ENCODE assay signal across 14 mouse cellular contexts in the genomic region with DNA sequence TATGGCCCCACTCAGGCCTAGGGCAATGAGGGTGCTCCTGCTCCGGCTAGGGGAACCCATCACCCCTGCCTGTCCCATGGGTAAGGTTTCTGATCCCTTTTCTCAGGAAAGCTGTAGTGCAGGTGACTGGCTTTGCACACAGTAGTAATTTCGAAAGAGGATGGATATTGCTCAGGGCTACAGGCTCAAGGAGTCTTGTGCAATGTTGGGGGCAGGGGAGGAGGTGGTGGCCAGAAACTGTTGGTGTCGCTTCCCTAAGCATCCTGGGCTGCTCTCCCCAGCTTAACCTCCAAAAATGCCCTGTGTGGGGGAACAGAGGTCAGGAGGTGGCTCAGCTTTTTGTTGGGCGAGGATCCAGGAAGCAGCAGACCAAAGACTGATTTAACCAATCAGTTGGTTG. TPM values are rescaled to one million over a fixed set of nuclear protein-coding genes. Genes with fewer than 3 reads are reported as not detected.
DNase-seq lines count a peak whose midpoint lies in the region; ATAC-seq and TF ChIP-seq lines count a peak whose summit lies in the region.
"Had no signal": no experiment of that assay in that cellular context is flagged by ENCODE, and none has a peak within 500 bp of the region (broad histone marks: within the 10 kb centered on the region; RNA-seq: fewer than 3 reads in every experiment).

No protein-coding gene starts in this region.

- peak; percentile 46 for ATAC-seq in liver, embryonic 13.5 days (ENCODE audit: low read depth)
- ATAC-seq in forebrain, postnatal 0 days = no peak

- peak; percentile 34 for DNase-seq in lung, postnatal 25 days (ENCODE audit: low spot score)
- no peak for DNase-seq in lung, postnatal 10 days
- peak; percentile 37 to 49 for DNase-seq in adrenal gland, postnatal 36 days
- peak; percentile 11 for DNase-seq in liver, embryonic 13.5 days
- DNase-seq in forebrain, postnatal 0 days = no peak
- DNase-seq in cerebellum, adult 8-10 months = no peak
- DNase-seq in urinary bladder, postnatal 36 days (ENCODE audit: low spot score in 2 of 2) = no peak
- DNase-seq: gastrocnemius, postnatal 36 days; heart, postnatal 36 days; right cerebral cortex, postnatal 4 days; thymus, adult 2 months had no signal

- H3K4me2 ChIP-seq in liver, embryonic 13.5 days = no peak overlapping the region
- no peak overlapping the region for H3K4me2 ChIP-seq in forebrain, postnatal 0 days (ENCODE audit: low read depth)
- H3K4me2 ChIP-seq: neural tube, embryonic 13.5 days had no signal

- H3K4me1 ChIP-seq in liver, embryonic 13.5 days (replicated peaks) = peaks cover 24% of the 10 kb centered on the region
- peaks cover 6% of the 10 kb centered on the region for H3K4me1 ChIP-seq in small intestine, adult 2 months (ENCODE audit: control insufficient read depth, insufficient read depth, insufficient read length, low read length)
- H3K4me1 ChIP-seq in forebrain, postnatal 0 days (ENCODE audit: insufficient read depth) = no peaks in the 10 kb centered on the region
- H3K4me1 ChIP-seq: neural tube, embryonic 13.5 days had no signal

- no peak overlapping the region for H3K4me3 ChIP-seq in liver, embryonic 13.5 days (replicated peaks)
- no peak overlapping the region for H3K4me3 ChIP-seq in small intestine, adult 2 months (ENCODE audit: low read depth, low read length)
- H3K4me3 ChIP-seq in forebrain, postnatal 0 days (ENCODE audit: low read depth, low read length) = no peak overlapping the region
- H3K4me3 ChIP-seq: neural tube, embryonic 13.5 days had no signal

- no peak for TF ChIP-seq CTCF in small intestine, adult 2 months (IDR thresholded peaks at IDR 0.05; ENCODE audit: extremely low read depth, insufficient read length, insufficient replicate concordance, low read depth, low read length)
- no peak for TF ChIP-seq CTCF in forebrain, postnatal 0 days (IDR thresholded peaks at IDR 0.05; ENCODE audit: low read depth)

- 37% methylated on average over 4 of the region's 4 CpGs for WGBS in liver, embryonic 13.5 days (ENCODE audit: insufficient replicate concordance)
- WGBS in small intestine, adult 2 months = 62% methylated on average over 4 of the region's 4 CpGs
- WGBS in forebrain, postnatal 0 days = 80% methylated on average over 4 of the region's 4 CpGs

- no peaks in the 10 kb centered on the region for H3K9me3 ChIP-seq in liver, embryonic 13.5 days (replicated peaks)
- H3K9me3 ChIP-seq in forebrain, postnatal 0 days (ENCODE audit: low read length) = no peaks in the 10 kb centered on the region
- H3K9me3 ChIP-seq: neural tube, embryonic 13.5 days had no signal

- no peak overlapping the region for H3K9ac ChIP-seq in liver, embryonic 13.5 days
- H3K9ac ChIP-seq in forebrain, postnatal 0 days = no peak overlapping the region
- H3K9ac ChIP-seq: neural tube, embryonic 13.5 days had no signal

- H3K27me3 ChIP-seq in liver, embryonic 13.5 days = no peaks in the 10 kb centered on the region
- no peaks in the 10 kb centered on the region for H3K27me3 ChIP-seq in small intestine, adult 2 months (ENCODE audit: control insufficient read depth, insufficient read depth, low read length)
- no peaks in the 10 kb centered on the region for H3K27me3 ChIP-seq in forebrain, postnatal 0 days (ENCODE audit: insufficient read depth, low read length)
- H3K27me3 ChIP-seq: neural tube, embryonic 13.5 days had no signal

- H3K27ac ChIP-seq in liver, embryonic 13.5 days = no peak overlapping the region
- peak overlapping the region; percentile 24 for H3K27ac ChIP-seq in small intestine, adult 2 months (ENCODE audit: insufficient read depth, low read depth, low read length)
- H3K27ac ChIP-seq in forebrain, postnatal 0 days (ENCODE audit: low read depth, low read length) = no peak overlapping the region
- H3K27ac ChIP-seq: kidney, postnatal 0 days; neural tube, embryonic 13.5 days had no signal

- no peaks in the 10 kb centered on the region for H3K36me3 ChIP-seq in liver, embryonic 13.5 days
- H3K36me3 ChIP-seq in small intestine, adult 2 months (ENCODE audit: control insufficient read depth, insufficient read depth, low read length) = no peaks in the 10 kb centered on the region
- no peaks in the 10 kb centered on the region for H3K36me3 ChIP-seq in forebrain, postnatal 0 days (ENCODE audit: insufficient read depth)
- H3K36me3 ChIP-seq: neural tube, embryonic 13.5 days had no signal

- no peak for TF ChIP-seq POLR2A in small intestine, adult 2 months (IDR thresholded peaks at IDR 0.05; ENCODE audit: low read depth, low read length)

RNA-seq across cellular contexts. Expression of gene Psap, which starts 24.8 kb away (rescaled TPM):
- total RNA-seq in adrenal gland, postnatal 36 days (2021) = 1,000 to 10,000 TPM; 1,035 to 1,192 TPM
- 52.6 and 54.5 TPM in 2 replicates for polyA plus RNA-seq in liver, embryonic 13.5 days (2015; fragmentation: Nextera tagmentation; extraction: Ambion mirVana)
- polyA plus RNA-seq in small intestine, adult 2 months (2012; rRNA removed) = 306 and 443 TPM in 2 replicates
- total RNA-seq in forebrain, postnatal 0 days (2014; rRNA removed) = 577 and 690 TPM in 2 replicates
- polyA plus RNA-seq in forebrain, postnatal 0 days (2015; fragmentation: Nextera tagmentation; extraction: Ambion mirVana) = 229 and 259 TPM in 2 replicates

RNA-seq across cellular contexts. Expression of gene Chst3, which starts 33.5 kb away (rescaled TPM):
- 1 to 10 TPM in 1 of 2 experiments, under 1 TPM in 1; 0.76 to 1.4 TPM for total RNA-seq in adrenal gland, postnatal 36 days (2021)
- polyA plus RNA-seq in liver, embryonic 13.5 days (2015; fragmentation: Nextera tagmentation; extraction: Ambion mirVana) = 0.07 and 0.08 TPM in 2 replicates
- 1.8 and 4.2 TPM in 2 replicates for polyA plus RNA-seq in small intestine, adult 2 months (2012; rRNA removed)
- total RNA-seq in forebrain, postnatal 0 days (2014; rRNA removed) = 3.9 and 5.6 TPM in 2 replicates
- polyA plus RNA-seq in forebrain, postnatal 0 days (2015; fragmentation: Nextera tagmentation; extraction: Ambion mirVana) = 0.33 and 0.61 TPM in 2 replicates

Comparison
In these comparisons a context has a peak if more than half of its experiments do, and no peak if none do; other contexts are left out.
1. DNase-seq: peak in lung, postnatal 25 days (single experiment), adrenal gland, postnatal 36 days (2 of 2) and liver, embryonic 13.5 days (single experiment); none in lung, postnatal 10 days (single experiment), forebrain, postnatal 0 days (single experiment), cerebellum, adult 8-10 months (single experiment) and urinary bladder, postnatal 36 days (0 of 2).